Comparison of ENCODE assay signal across 8 mouse cellular contexts in the genomic region with DNA sequence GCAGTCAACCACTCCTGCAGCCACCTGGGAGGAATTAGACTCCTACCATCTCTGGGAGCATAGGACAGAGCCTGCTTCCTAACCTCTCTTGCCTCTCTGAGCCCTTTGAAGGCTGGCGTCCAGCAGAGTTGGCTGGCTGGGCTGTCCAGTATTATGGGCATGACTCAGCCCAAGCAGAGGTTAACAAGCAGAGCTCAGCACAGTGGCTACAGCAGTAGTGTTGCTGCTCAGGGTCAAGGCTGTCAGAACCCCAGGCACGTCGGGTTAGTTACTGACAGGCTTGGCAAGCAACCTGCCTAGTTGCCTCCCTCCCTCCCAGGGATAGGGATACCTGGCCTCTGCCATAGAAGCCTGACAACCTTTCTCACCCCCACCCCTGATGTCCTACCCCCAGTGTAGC. TPM values are rescaled to one million over a fixed set of nuclear protein-coding genes. Genes with fewer than 3 reads are reported as not detected.
DNase-seq lines count a peak whose midpoint lies in the region; ATAC-seq and TF ChIP-seq lines count a peak whose summit lies in the region.

No protein-coding gene starts in this region.

- DNase-seq in cerebellum, adult 11 months, result peak; percentile 10
- no peak for DNase-seq in cerebellum, postnatal 4 days (ENCODE audit: low spot score in 2 of 2)
- peak; percentile 8 to 10 for DNase-seq in urinary bladder, adult 18-20 months (ENCODE audit: low spot score in 2 of 2)
- no peak for DNase-seq in urinary bladder, postnatal 4 days (ENCODE audit: low spot score in 2 of 2)
- no peak for DNase-seq in liver, embryonic 14.5 days (ENCODE audit: low read depth in 3 of 3, low spot score in 3 of 3)
- no peak for DNase-seq in ovary, postnatal 36 days (ENCODE audit: low spot score)

- ATAC-seq in heart, embryonic 16.5 days (replicated peaks; ENCODE audit: extremely low read depth, insufficient read depth, low FRiP score), result no peak
- ATAC-seq in liver, embryonic 14.5 days (ENCODE audit: insufficient read depth), result no peak
- ATAC-seq in stomach, embryonic 15.5 days (ENCODE audit: insufficient read depth, low FRiP score, low read depth), result no peak

- no peak for TF ChIP-seq CTCF in liver, embryonic 14.5 days (IDR thresholded peaks at IDR 0.05; ENCODE audit: low read depth)

- H3K9ac ChIP-seq in heart, embryonic 16.5 days (ENCODE audit: low read length), result peak overlapping the region; percentile 18
- no peak overlapping the region for H3K9ac ChIP-seq in liver, embryonic 14.5 days (replicated peaks)
- H3K9ac ChIP-seq in stomach, embryonic 15.5 days, result no peak overlapping the region

- H3K4me1 ChIP-seq in heart, embryonic 16.5 days (ENCODE audit: control insufficient read depth, insufficient read depth, low read length), result peaks cover 29% of the 10 kb centered on the region
- H3K4me1 ChIP-seq in liver, embryonic 14.5 days (replicated peaks; ENCODE audit: control insufficient read depth in 2 of 2, insufficient read depth in 2 of 2, low read length in 1 of 2), result peaks cover 3 to 21% of the 10 kb centered on the region in 2 experiments; a peak in 2 of 4 replicates
- no peaks in the 10 kb centered on the region; the same call in 1 of the 2 replicates for H3K4me1 ChIP-seq in stomach, embryonic 15.5 days

- H3K27me3 ChIP-seq in heart, embryonic 16.5 days (ENCODE audit: control insufficient read depth, insufficient read depth, low read length), result no peaks in the 10 kb centered on the region
- H3K27me3 ChIP-seq in liver, embryonic 14.5 days (ENCODE audit: control insufficient read depth, insufficient read depth, low read length), result no peaks in the 10 kb centered on the region
- no peaks in the 10 kb centered on the region for H3K27me3 ChIP-seq in stomach, embryonic 15.5 days (replicated peaks)

- H3K9me3 ChIP-seq in heart, embryonic 16.5 days (replicated peaks; ENCODE audit: control insufficient read depth, low read length), result no peaks in the 10 kb centered on the region
- no peaks in the 10 kb centered on the region for H3K9me3 ChIP-seq in liver, embryonic 14.5 days (ENCODE audit: control insufficient read depth, low read length)
- H3K9me3 ChIP-seq in stomach, embryonic 15.5 days, result no peaks in the 10 kb centered on the region

- H3K4me3 ChIP-seq in heart, embryonic 16.5 days (ENCODE audit: low read length), result peak overlapping the region; percentile 65
- H3K4me3 ChIP-seq in liver, embryonic 14.5 days (ENCODE audit: insufficient read depth in 1 of 2, low read depth in 2 of 2, low read length in 2 of 2), result peak overlapping the region in 1 of 2 experiments; percentile 14; a peak in 1 of 4 replicates
- H3K4me3 ChIP-seq in stomach, embryonic 15.5 days (replicated peaks), result peak overlapping the region; percentile 50; the same call in 1 of the 2 replicates

- H3K27ac ChIP-seq in heart, embryonic 16.5 days (ENCODE audit: low read length), result peak overlapping the region; percentile 70
- no peak overlapping the region for H3K27ac ChIP-seq in liver, embryonic 14.5 days
- peak overlapping the region; percentile 73 for H3K27ac ChIP-seq in stomach, embryonic 15.5 days

- WGBS in heart, embryonic 16.5 days, result 48% methylated on average over 3 of the region's 3 CpGs
- WGBS in liver, embryonic 14.5 days (ENCODE audit: insufficient replicate concordance), result 37% methylated on average over 3 of the region's 3 CpGs
- WGBS in stomach, embryonic 15.5 days, result 51% methylated on average over 3 of the region's 3 CpGs

- peak overlapping the region; percentile 76 for H3K4me2 ChIP-seq in heart, embryonic 16.5 days (ENCODE audit: low read depth, low read length)
- peak overlapping the region; percentile 72 for H3K4me2 ChIP-seq in liver, embryonic 14.5 days (ENCODE audit: low read depth)
- H3K4me2 ChIP-seq in stomach, embryonic 15.5 days, result peak overlapping the region; percentile 58

- peaks cover 6% of the 10 kb centered on the region; the same call in 1 of the 2 replicates for H3K36me3 ChIP-seq in heart, embryonic 16.5 days (ENCODE audit: control insufficient read depth, insufficient read depth)
- no peaks in the 10 kb centered on the region for H3K36me3 ChIP-seq in liver, embryonic 14.5 days (replicated peaks; ENCODE audit: control insufficient read depth, insufficient read depth, low read depth)
- H3K36me3 ChIP-seq in stomach, embryonic 15.5 days, result no peaks in the 10 kb centered on the region

- no peak for TF ChIP-seq EP300 in liver, embryonic 14.5 days (IDR thresholded peaks at IDR 0.05; ENCODE audit: low read depth)

RNA-seq across cellular contexts. Expression of gene Abcd1, which starts 1.9 kb away (rescaled TPM):
- 18.0 and 19.4 TPM in 2 replicates for polyA plus RNA-seq in heart, embryonic 16.5 days (2015; fragmentation: Nextera tagmentation; extraction: Ambion mirVana)
- 5.9 and 6.1 TPM in 2 replicates for polyA plus RNA-seq in liver, embryonic 14.5 days (2012; rRNA removed)
- polyA plus RNA-seq in liver, embryonic 14.5 days (2014; fragmentation: Nextera tagmentation; extraction: Ambion mirVana), result 6.5 and 6.6 TPM in 2 replicates
- 18.6 and 19.5 TPM in 2 replicates for polyA plus RNA-seq in stomach, embryonic 15.5 days (2015; fragmentation: Nextera tagmentation; extraction: Ambion mirVana)

RNA-seq across cellular contexts. Expression of gene Bcap31, which starts 2.3 kb away (rescaled TPM):
- polyA plus RNA-seq in heart, embryonic 16.5 days (2015; fragmentation: Nextera tagmentation; extraction: Ambion mirVana), result 187 and 188 TPM in 2 replicates
- polyA plus RNA-seq in liver, embryonic 14.5 days (2012; rRNA removed), result 31.6 and 41.7 TPM in 2 replicates
- 136 and 137 TPM in 2 replicates for polyA plus RNA-seq in liver, embryonic 14.5 days (2014; fragmentation: Nextera tagmentation; extraction: Ambion mirVana)
- 270 and 283 TPM in 2 replicates for polyA plus RNA-seq in stomach, embryonic 15.5 days (2015; fragmentation: Nextera tagmentation; extraction: Ambion mirVana)

RNA-seq across cellular contexts. Expression of gene Plxnb3, which starts 38.6 kb away (rescaled TPM):
- 0.54 and 0.71 TPM in 2 replicates for polyA plus RNA-seq in heart, embryonic 16.5 days (2015; fragmentation: Nextera tagmentation; extraction: Ambion mirVana)
- polyA plus RNA-seq in liver, embryonic 14.5 days (2012; rRNA removed), result 0.26 and 0.31 TPM in 2 replicates
- polyA plus RNA-seq in liver, embryonic 14.5 days (2014; fragmentation: Nextera tagmentation; extraction: Ambion mirVana), result 0.08 and 0.14 TPM in 2 replicates
- 0.67 and 0.68 TPM in 2 replicates for polyA plus RNA-seq in stomach, embryonic 15.5 days (2015; fragmentation: Nextera tagmentation; extraction: Ambion mirVana)

RNA-seq across cellular contexts. Expression of gene Slc6a8, which starts 45.3 kb away (rescaled TPM):
- 9.2 and 9.9 TPM in 2 replicates for polyA plus RNA-seq in heart, embryonic 16.5 days (2015; fragmentation: Nextera tagmentation; extraction: Ambion mirVana)
- 1.7 and 2.0 TPM in 2 replicates for polyA plus RNA-seq in liver, embryonic 14.5 days (2012; rRNA removed)
- polyA plus RNA-seq in liver, embryonic 14.5 days (2014; fragmentation: Nextera tagmentation; extraction: Ambion mirVana), result 0.29 and 0.34 TPM in 2 replicates
- 6.8 and 7.1 TPM in 2 replicates for polyA plus RNA-seq in stomach, embryonic 15.5 days (2015; fragmentation: Nextera tagmentation; extraction: Ambion mirVana)

RNA-seq across cellular contexts. Expression of gene Srpk3, which starts 55.9 kb away (rescaled TPM):
- 94.7 and 97.5 TPM in 2 replicates for polyA plus RNA-seq in heart, embryonic 16.5 days (2015; fragmentation: Nextera tagmentation; extraction: Ambion mirVana)
- polyA plus RNA-seq in liver, embryonic 14.5 days (2012; rRNA removed), result 0.04 and 0.12 TPM in 2 replicates
- 0.05 and 0.11 TPM in 2 replicates for polyA plus RNA-seq in liver, embryonic 14.5 days (2014; fragmentation: Nextera tagmentation; extraction: Ambion mirVana)
- polyA plus RNA-seq in stomach, embryonic 15.5 days (2015; fragmentation: Nextera tagmentation; extraction: Ambion mirVana), result 2.2 and 4.8 TPM in 2 replicates

Comparison
In these comparisons a context has a peak if more than half of its experiments do, and no peak if none do; other contexts are left out.
1. DNase-seq: peak in cerebellum, adult 11 months (single experiment) and urinary bladder, adult 18-20 months (2 of 2); none in cerebellum, postnatal 4 days (0 of 2), urinary bladder, postnatal 4 days (0 of 2), liver, embryonic 14.5 days (0 of 3) and ovary, postnatal 36 days (single experiment).
2. Peak in every context shown above with its lines, with median percentiles within 50 percentile points of each other: H3K4me2 ChIP-seq.